Mouse (Mus musculus) frontal cortex, postnatal 36 days (tissue): ENCODE results near the gene Ripor3.
"Not testable (repeated sequence)": the region's sequence is repeated elsewhere in the genome, so short reads cannot be mapped to it uniquely, and the experiment has no call there.

ENCODE experiments used
- DNase-seq, 2 experiments: peaks; one replicate each; pipeline ENCODE4 v3.0.0; 2022; ENCODE audit warnings: low spot score in 2 of 2

The Ripor3 gene

GRCm38 (mm10) chr2:168009936-168010668, at the start of gene Ripor3:
TSS of gene Ripor3 (minus strand) at chr2:168010618.
- DNase-seq: peak; percentile 28 to 40

DNA sequence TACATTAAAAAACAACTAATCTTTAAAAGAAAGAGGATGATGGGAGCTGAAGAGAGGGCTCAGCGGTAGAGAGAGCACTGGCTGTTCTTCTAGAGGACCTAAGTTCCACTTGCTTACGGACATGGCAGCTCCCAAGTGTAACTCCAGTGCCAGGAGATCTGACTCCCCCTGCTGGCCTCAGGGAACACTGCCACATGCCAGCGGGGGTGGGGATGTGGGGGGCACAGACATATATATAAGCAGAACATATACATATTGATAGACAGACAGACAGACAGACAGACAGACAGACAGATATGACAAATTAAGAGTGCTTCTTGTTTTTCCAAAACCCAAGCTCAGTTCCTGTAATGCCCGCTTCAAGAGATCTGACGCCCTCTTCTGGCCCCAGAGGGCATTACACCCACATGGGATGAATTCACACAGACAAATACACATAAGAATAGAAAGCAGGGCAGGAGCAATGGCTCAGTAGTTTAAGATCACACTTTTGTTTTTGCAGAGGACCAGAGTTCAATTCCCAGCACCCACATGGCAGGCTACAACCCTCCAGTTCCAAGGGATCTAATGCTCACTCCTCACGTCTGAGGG, 48.9 kb upstream of the Ripor3 start:
- DNase-seq: no peak

- DNase-seq: no peak
Measured at GRCm38 (mm10) chr2:168058488-168059199, 48.2 kb upstream of the Ripor3 start.

- DNase-seq: not testable (repeated sequence)
Measured at GRCm38 (mm10) chr2:168057876-168058275, 47.5 kb upstream of the Ripor3 start.

GRCm38 (mm10) chr2:168056666-168056933, 46.2 kb upstream of the Ripor3 start:
- DNase-seq: no peak

DNA sequence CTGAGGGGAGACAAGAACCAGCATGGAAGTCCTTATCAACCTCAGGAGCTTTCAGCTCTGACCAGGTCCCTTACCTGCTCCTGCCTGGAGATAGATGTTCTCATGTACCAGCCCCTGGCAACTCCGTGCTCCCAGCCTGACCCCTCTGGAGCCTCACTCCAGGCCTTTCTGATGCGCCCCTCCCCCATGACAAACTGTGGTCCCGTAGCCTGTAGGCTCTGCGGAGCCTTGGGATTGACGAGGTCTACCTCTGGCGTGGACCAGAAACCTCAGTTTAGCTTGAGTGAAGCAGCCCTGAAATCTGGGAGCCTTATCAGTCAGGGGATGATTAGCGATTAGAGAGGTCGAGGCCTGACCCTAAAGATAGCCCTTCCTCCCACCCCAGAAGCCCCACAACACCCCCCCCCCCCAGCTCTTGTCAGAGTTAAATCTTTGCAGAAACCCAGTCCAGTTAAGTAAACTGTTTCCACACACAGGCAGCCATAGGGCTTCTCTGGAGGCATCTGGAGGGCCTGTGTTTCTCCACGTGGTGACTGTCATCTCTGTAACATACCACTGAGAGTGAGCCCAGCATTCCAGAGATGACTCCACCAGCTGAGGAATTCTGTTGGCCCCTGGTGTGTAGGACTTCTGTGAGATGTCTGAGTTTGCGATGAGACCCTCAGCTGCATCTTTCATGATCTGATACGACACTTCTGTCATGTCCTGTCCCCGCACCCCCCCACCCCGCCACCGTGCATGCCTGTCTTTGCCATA, 45.7 kb upstream of the Ripor3 start:
- DNase-seq: no peak

- no peak for DNase-seq
Measured at GRCm38 (mm10) chr2:168054142-168054541, 43.7 kb upstream of the Ripor3 start.

GRCm38 (mm10) chr2:168052689-168053088, 42.3 kb upstream of the Ripor3 start:
- peak in 1 of 2 experiments; percentile 14 for DNase-seq

DNA sequence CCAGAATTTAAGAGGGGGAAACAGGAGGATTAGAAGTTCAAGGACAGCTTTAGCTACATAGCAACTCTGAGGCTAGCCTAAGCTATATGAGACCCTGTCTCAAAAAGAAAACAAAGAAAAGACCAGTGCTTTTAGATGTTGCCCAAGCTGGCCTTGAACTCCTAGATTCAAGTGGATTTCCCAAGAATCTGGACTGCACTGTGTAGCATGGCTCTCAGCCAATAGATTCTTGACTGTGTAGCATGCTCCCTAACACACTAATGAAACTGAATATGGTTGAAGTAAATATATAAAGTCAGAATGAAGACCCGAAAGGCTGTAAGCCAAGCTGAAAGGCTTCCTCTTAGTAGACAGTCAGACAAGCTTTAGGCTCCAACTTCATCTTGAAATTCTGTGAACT, 41.7 kb upstream of the Ripor3 start:
- no peak for DNase-seq

DNA sequence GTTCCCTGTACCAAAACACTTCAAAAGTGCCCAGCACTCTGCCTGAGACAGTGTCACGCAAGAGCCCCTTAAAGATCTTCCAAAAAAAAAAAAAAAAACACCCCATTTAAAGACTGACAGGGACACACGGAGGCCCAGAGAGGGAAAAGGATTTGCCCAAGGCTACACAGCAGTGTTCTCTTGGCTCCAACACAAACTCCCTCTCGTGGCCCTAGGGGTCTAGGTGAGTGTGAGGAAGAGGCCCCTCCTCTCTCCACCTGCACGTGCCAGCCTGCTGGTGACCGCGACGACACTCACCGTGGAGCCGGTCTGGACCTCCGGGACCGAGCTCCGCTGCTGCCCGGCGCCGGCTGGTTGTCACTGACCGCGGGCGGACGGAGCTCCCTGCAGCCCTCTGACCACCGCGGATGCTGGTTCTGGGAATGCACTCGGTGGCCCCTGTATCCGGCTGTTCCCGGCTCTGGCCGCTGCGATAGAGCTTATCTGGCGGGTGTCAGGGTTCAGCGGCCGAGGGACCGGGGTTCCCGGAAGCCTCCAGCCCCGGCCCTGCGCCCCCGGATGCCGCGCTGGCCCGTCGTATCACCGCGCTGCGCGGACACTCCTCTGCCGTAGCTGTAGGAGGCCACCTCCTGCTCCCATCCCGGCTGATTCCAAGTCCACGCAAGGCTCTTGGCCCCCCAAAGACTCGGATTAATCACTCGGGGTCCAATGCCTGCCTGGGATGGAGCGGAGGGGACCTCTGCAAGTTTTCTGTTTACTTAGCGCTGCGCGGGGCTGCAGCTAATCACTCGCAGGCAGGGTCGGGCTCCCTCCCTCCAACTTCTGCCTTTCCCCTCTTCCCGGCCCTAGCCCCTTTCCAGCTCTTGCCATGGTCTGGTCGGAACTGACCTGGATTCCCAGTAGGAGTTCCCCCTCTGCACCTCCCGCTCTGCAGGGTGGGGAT, 39.9 kb upstream of the Ripor3 start:
- DNase-seq: no peak

DNA sequence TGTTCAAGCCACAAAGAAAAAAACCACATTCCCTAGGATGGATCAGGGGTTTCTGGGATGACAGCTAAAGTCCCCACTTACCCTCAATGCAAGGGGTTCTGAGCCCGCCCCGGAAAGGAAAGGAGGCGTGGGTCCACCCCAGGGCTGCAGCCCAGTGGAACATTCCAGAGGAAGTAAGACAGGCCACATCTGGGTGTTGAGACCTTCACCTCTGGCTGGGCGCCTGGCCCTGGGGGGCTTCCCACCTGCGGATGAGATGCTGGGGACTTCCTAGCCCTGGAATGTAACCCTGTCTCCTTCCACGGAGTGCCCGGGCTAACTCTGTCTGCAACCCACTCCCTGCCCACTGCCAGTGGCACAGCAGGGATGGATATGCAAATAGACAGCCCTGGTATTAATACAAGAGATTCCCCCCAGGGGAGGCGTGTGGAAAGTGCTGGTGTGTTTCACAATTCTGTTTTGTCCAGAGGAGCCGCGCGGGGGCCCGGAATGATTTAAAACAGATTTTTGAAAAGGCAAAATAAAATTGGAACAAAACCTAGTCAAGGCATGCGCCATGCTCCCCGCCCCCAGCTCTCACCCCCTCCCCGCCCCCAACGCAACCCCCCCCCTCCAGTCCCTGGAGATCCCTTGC, 38.7 kb upstream of the Ripor3 start:
- DNase-seq: no peak

- no peak for DNase-seq
Measured at GRCm38 (mm10) chr2:168046467-168046866, 36.0 kb upstream of the Ripor3 start.

GRCm38 (mm10) chr2:168045771-168046170, 35.4 kb upstream of the Ripor3 start:
- no peak for DNase-seq

GRCm38 (mm10) chr2:168045357-168045756, 34.9 kb upstream of the Ripor3 start:
- DNase-seq: no peak

- DNase-seq: no peak
Measured at GRCm38 (mm10) chr2:168044681-168045287, 34.4 kb upstream of the Ripor3 start.

GRCm38 (mm10) chr2:168042019-168042418, 31.6 kb upstream of the Ripor3 start:
- no peak for DNase-seq

- no peak for DNase-seq
Measured at GRCm38 (mm10) chr2:168040751-168041150, 30.3 kb upstream of the Ripor3 start.

DNA sequence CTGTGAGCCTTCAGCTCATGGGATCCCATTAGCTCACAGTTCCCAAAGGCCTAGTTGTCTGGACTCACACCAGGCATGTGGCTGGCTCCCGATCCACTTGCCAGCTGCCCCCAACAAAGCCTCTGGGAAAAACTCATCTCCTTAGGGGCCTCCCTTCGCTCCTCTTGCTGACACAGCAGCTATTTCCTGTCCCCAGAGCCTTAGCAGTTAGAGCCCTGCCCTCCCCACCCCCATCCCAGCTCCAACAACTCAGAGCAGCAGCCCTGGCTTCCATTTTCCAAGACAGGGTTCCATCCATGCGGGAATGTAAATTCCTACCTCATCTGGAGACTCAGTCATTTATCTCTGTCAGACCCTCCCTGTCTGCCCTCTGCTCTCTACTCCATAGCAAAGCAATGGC, 26.6 kb upstream of the Ripor3 start:
- DNase-seq: no peak

GRCm38 (mm10) chr2:168035907-168036306, 25.5 kb upstream of the Ripor3 start:
- no peak for DNase-seq

DNA sequence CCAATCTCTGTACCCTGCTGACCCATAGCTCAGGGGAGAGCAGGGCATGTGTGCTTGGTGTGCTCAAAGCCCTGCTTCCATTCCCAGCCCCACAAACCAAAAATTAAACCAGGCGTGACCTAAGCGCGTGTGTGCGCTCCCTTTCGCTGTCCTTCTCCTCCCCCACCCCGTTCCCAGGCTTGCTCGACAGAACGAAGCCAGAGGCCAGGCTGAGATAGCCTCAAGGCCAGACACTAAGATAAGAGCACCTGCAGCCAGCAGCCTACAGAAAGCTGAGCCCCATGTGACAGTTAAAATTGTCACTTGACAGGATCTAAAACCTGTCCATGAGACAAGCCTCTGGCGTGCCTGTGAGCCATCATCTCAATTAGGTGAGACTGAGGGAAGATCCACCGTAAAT, 23.5 kb upstream of the Ripor3 start:
- no peak for DNase-seq
